Comparison of ENCODE assay signal across 28 mouse cellular contexts in the genomic region with DNA sequence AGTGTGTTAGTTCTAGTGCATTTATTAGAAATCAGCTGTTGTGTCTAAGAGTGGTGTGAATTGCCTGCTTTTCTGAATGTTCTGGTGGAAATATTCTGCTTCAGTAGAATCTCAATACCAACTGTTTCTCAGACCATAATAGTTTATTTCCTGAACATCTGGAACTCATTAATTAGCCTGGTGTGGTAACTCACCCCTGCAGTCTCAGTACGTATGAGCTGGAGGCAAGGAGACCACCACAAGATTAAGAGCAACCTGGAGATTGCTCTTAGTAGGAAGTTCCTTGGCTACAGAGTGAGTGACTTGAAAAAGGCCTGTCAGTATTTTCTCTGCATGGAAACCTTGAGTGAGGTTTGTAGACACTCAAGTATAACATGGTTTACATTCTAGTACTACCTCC.
"Had no signal": no experiment of that assay in that cellular context is flagged by ENCODE, and none has a peak within 500 bp of the region (broad histone marks: within the 10 kb centered on the region; RNA-seq: fewer than 3 reads in every experiment).

No protein-coding gene starts in this region.

- H3K27me3 ChIP-seq: heart, embryonic 12.5 days; hindbrain, embryonic 12.5 days; intestine, embryonic 15.5 days; kidney, embryonic 15.5 days; limb, embryonic 15.5 days; liver, embryonic 13.5 days; liver, embryonic 15.5 days had no signal

- H3K4me3 ChIP-seq: gastrocnemius, adult 2 months; heart, embryonic 10.5 days; heart, embryonic 12.5 days; hindbrain, embryonic 10.5 days; hindbrain, embryonic 12.5 days; intestine, embryonic 15.5 days; kidney, embryonic 15.5 days; limb, embryonic 15.5 days; liver, embryonic 13.5 days; liver, embryonic 15.5 days had no signal

- H3K9me3 ChIP-seq: heart, embryonic 10.5 days; heart, embryonic 12.5 days; hindbrain, embryonic 10.5 days; hindbrain, embryonic 12.5 days; intestine, embryonic 15.5 days; kidney, embryonic 15.5 days; limb, embryonic 15.5 days; liver, embryonic 13.5 days; liver, embryonic 15.5 days had no signal

- H3K27ac ChIP-seq: gastrocnemius, adult 2 months; heart, embryonic 10.5 days; hindbrain, embryonic 10.5 days; hindbrain, embryonic 12.5 days; hindbrain, embryonic 14.5 days; intestine, embryonic 15.5 days; kidney, embryonic 15.5 days; kidney, postnatal 0 days; limb, embryonic 15.5 days; liver, embryonic 13.5 days; liver, embryonic 15.5 days had no signal

- H3K4me1 ChIP-seq: heart, embryonic 10.5 days; heart, embryonic 12.5 days; hindbrain, embryonic 10.5 days; hindbrain, embryonic 12.5 days; intestine, embryonic 15.5 days; kidney, embryonic 15.5 days; limb, embryonic 15.5 days; liver, embryonic 13.5 days; liver, embryonic 15.5 days had no signal

- H3K9ac ChIP-seq: heart, embryonic 12.5 days; hindbrain, embryonic 12.5 days; hindbrain, embryonic 14.5 days; intestine, embryonic 15.5 days; kidney, embryonic 15.5 days; limb, embryonic 15.5 days; liver, embryonic 13.5 days; liver, embryonic 15.5 days; liver, postnatal 0 days had no signal

- H3K36me3 ChIP-seq: heart, embryonic 10.5 days; heart, embryonic 12.5 days; hindbrain, embryonic 10.5 days; hindbrain, embryonic 12.5 days; intestine, embryonic 15.5 days; kidney, embryonic 15.5 days; limb, embryonic 15.5 days; liver, embryonic 13.5 days; liver, embryonic 15.5 days had no signal

- DNase-seq: gastrocnemius, adult 2 months; gastrocnemius, postnatal 10 days; gastrocnemius, postnatal 25 days; heart, adult 18-20 months; heart, postnatal 10 days; heart, postnatal 4 days; kidney, adult 18-20 months; kidney, adult 8-10 months; kidney, postnatal 14 days; kidney, postnatal 36 days; layer of hippocampus, adult 9-11 months; layer of hippocampus, postnatal 36 days; left cerebral cortex, postnatal 4 days; liver, embryonic 13.5 days; liver, postnatal 0 days had no signal

- H3K4me2 ChIP-seq: heart, embryonic 12.5 days; hindbrain, embryonic 12.5 days; hindbrain, embryonic 14.5 days; intestine, embryonic 15.5 days; kidney, embryonic 15.5 days; limb, embryonic 15.5 days; liver, embryonic 13.5 days; liver, embryonic 15.5 days had no signal

- ATAC-seq: hindbrain, embryonic 16.5 days; inflammation-experienced regulatory T-cells, adult 6 months; intestine, embryonic 15.5 days; intestine, postnatal 0 days; liver, postnatal 0 days had no signal
